Mouse (Mus musculus) hindbrain, embryonic 12.5 days (tissue): ENCODE results near the gene Slc16a3. TPM values are rescaled to one million over a fixed set of nuclear protein-coding genes. Genes with fewer than 3 reads are reported as not detected.

Experiments
- ATAC-seq: fragments of 200-750 bp; cut with Nextera tagmentation; 2 replicates; pipeline ENCODE4 v1.8.0; 2017; ENCODE audit warnings: moderate TSS enrichment; ENCODE audit not compliant: low FRiP score
- H3K27ac ChIP-seq: fragments of 300-500 bp; sonication (generic); 2 replicates; pipeline ENCODE4 v1.5.1; 2016; ENCODE audit warnings: mild to moderate bottlenecking
- H3K27me3 ChIP-seq: fragments of 300-500 bp; sonication (generic); 2 replicates; pipeline ENCODE4 v1.6.1; 2016; ENCODE audit warnings: mild to moderate bottlenecking
- H3K36me3 ChIP-seq: fragments of 300-500 bp; sonication (generic); 2 replicates; pipeline ENCODE4 v1.6.1; 2016; ENCODE audit warnings: mild to moderate bottlenecking
- H3K4me1 ChIP-seq: fragments of 300-500 bp; sonication (generic); 2 replicates; pipeline ENCODE4 v1.6.1; 2016
- H3K4me2 ChIP-seq: fragments of 300-500 bp; sonication (generic); replicated peaks from 2 replicates; pipeline ENCODE4 v1.6.1; 2016; ENCODE audit warnings: mild to moderate bottlenecking
- H3K4me3 ChIP-seq: fragments of 300-500 bp; sonication (generic); 2 replicates; pipeline ENCODE4 v1.5.1; 2016; ENCODE audit warnings: mild to moderate bottlenecking
- H3K9ac ChIP-seq: fragments of 300-500 bp; sonication (generic); 2 replicates; pipeline ENCODE4 v1.6.1; 2016; ENCODE audit warnings: mild to moderate bottlenecking, moderate library complexity
- H3K9me3 ChIP-seq: fragments of 300-500 bp; sonication (generic); replicated peaks from 2 replicates; pipeline ENCODE4 v1.6.1; 2016; ENCODE audit warnings: mild to moderate bottlenecking
- WGBS: fragments of 180-500 bp; shearing (Covaris S2); methylation state at CpG from one replicate; pipeline ENCODE4 v1.1.7; 2016; 5-methylcytosine and 5-hydroxymethylcytosine counted together
- polyA plus RNA-seq: library from polyadenylated mRNA; unstranded; fragments of >200 nt; fragmentation: Nextera tagmentation; extraction: Ambion mirVana; gene quantifications from 2 replicates; pipeline ENCODE4 v1.2.1, GENCODE M21; 2016

The Slc16a3 gene
- polyA plus RNA-seq, 1 experiment from 2014 or later, result 45.9 TPM

GRCm38 (mm10) chr11:120984448-120985330 lies 36.4 kb downstream of the Slc16a3 start:
- H3K27me3 ChIP-seq, result no peaks in the 10 kb centered on the region
- 80% methylated on average over 4 of the region's 4 CpGs for WGBS
- H3K27ac ChIP-seq, result no peak overlapping the region
- H3K4me3 ChIP-seq, result no peak overlapping the region
- peaks cover 52% of the 10 kb centered on the region for H3K36me3 ChIP-seq
- no peaks in the 10 kb centered on the region for H3K9me3 ChIP-seq
- no peak for ATAC-seq
- H3K4me1 ChIP-seq, result peaks cover 26% of the 10 kb centered on the region
- no peak overlapping the region for H3K4me2 ChIP-seq
- H3K9ac ChIP-seq, result no peak overlapping the region

DNA sequence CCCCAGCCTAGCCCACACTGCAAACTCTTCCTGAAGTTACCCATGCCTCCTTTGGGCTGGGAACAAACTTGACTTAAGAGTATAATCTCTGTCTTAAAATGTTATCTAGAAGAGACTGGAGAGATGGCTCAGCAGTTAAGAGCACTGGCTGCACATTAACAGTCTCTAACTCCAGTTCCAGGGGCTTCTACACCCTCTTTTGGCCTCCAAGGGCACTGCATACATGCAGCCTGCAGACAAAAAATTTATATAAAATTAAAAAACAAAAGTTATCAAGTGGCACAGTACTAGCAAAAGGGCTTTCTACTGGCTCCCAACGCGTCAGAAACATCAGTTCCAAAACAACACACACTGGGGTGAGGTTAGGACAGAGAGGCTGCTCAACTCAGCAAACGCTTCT lies 39.3 kb downstream of the Slc16a3 start:
- Histone ChIP-seq H3K9ac (no peak overlapping the region), H3K4me3 (no peak overlapping the region), H3K4me1 (peaks cover 41% of the 10 kb centered on the region), H3K27me3 (no peaks in the 10 kb centered on the region), H3K27ac (no peak overlapping the region), H3K36me3 (peaks cover 26% of the 10 kb centered on the region), H3K4me2 (no peak overlapping the region), H3K9me3 (no peaks in the 10 kb centered on the region)
- ATAC-seq, result no peak
- 84% methylated on average over 3 of the region's 3 CpGs for WGBS

DNA sequence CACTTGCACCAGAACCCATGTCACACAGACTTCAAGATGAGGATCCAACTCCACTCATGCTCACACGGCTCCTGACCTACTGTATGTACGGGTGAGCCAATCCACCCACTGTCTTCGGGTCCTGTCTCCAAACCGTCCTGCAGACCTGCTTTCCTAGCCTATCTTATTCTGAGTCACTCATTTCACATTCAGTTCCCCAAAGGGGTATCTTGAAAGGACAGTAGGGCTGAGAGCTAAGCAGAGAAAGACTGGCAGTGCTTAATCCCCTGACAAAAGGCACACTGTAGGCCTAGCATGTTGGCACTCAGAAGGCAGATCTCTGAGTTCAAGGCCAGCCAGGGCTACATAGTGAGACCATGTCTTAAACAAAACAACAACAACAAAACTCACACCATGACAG lies 40.1 kb downstream of the Slc16a3 start:
- ATAC-seq, result no peak
- H3K27me3 ChIP-seq, result no peaks in the 10 kb centered on the region
- no peak overlapping the region for H3K27ac ChIP-seq
- peaks cover 18% of the 10 kb centered on the region for H3K36me3 ChIP-seq
- H3K9me3 ChIP-seq, result no peaks in the 10 kb centered on the region
- H3K9ac ChIP-seq, result no peak overlapping the region; the same call in 1 of the 2 replicates
- WGBS, result 82% methylated on average over 4 of the region's 4 CpGs
- peak overlapping the region; percentile 93 for H3K4me2 ChIP-seq
- H3K4me3 ChIP-seq, result 0 out of 2 replicates have a peak overlapping the region, but pooled peaks have one; percentile 100
- peaks cover 49% of the 10 kb centered on the region for H3K4me1 ChIP-seq

DNA sequence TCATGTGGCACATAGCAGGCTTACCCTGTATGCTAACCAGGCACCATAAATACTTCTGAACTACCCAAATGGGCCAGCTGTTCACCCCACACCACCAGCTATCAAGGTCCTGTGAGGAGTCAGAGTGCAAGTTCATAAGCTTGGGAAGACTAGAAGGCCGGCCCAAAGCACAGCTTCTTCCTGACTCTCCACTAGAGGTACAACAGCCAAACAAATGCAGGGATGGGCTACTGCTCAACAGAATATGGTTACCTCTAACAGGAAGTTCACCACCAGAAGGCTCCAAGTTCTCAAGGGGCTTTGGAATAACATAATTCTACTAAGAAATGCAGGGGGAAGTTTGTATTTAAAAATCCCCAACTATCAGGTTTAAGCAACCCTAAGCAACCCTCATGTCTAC lies 41.2 kb downstream of the Slc16a3 start:
- no peaks in the 10 kb centered on the region for H3K9me3 ChIP-seq
- H3K9ac ChIP-seq, result peak overlapping the region; percentile 100
- ATAC-seq, result no peak
- H3K4me1 ChIP-seq, result peaks cover 53% of the 10 kb centered on the region
- peaks cover 16% of the 10 kb centered on the region for H3K36me3 ChIP-seq
- H3K4me3 ChIP-seq, result peak overlapping the region; percentile 100
- no peaks in the 10 kb centered on the region for H3K27me3 ChIP-seq
- 37% methylated on average over 1 of the region's 1 CpGs for WGBS
- peak overlapping the region; percentile 93 for H3K4me2 ChIP-seq
- no peak overlapping the region for H3K27ac ChIP-seq

GRCm38 (mm10) chr11:120990126-120990781 lies 42.0 kb downstream of the Slc16a3 start:
- peaks cover 53% of the 10 kb centered on the region for H3K4me1 ChIP-seq
- H3K4me3 ChIP-seq, result peak overlapping the region; percentile 100
- peaks cover 16% of the 10 kb centered on the region for H3K36me3 ChIP-seq
- H3K27me3 ChIP-seq, result no peaks in the 10 kb centered on the region
- peak; percentile 47 for ATAC-seq
- peak overlapping the region; percentile 97 for H3K27ac ChIP-seq
- peak overlapping the region; percentile 100 for H3K9ac ChIP-seq
- WGBS, result 0% methylated on average over 12 of the region's 35 CpGs
- H3K4me2 ChIP-seq, result peak overlapping the region; percentile 93
- no peaks in the 10 kb centered on the region for H3K9me3 ChIP-seq

DNA sequence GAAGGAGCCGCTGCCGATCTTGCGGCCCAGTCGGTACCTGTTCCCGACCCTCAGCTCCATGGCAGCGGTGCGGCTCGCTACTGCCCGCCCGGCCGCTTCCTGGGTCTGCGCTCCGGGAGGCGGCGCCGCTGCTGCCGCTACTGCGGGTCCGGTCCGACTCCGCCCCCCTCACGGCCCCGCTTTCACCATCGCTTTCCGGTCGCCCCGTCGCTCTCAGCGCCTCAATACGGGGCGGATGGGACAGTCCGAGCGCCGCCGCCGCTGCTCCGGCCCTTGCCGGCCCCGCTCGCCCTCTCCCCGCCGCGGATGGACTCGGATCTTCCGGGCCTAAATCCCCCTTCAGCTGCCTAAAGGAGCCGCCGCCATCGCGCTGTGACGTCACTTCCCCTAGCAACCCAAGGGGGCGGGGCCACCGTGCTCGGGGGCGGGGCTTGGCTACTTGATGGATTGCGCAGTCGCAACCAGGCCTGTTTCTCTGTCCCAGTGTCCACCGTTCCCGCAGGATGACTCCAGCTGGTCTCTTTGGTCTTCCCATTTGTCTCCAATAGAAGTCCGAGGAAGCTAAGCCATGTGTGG lies 42.8 kb downstream of the Slc16a3 start, which contains the start of gene Csnk1d:
Gene Csnk1d (minus strand): TSS at position 380 of the 576 bp plus-strand sequence.
- peak; percentile 88 for ATAC-seq
- H3K4me1 ChIP-seq, result peaks cover 53% of the 10 kb centered on the region
- H3K27me3 ChIP-seq, result no peaks in the 10 kb centered on the region
- H3K9ac ChIP-seq, result peak within 1 kb of the TSS; percentile 100
- peak within 1 kb of the TSS; percentile 93 for H3K4me2 ChIP-seq
- H3K36me3 ChIP-seq, result peaks cover 8% of the 10 kb centered on the region
- H3K4me3 ChIP-seq, result peak within 1 kb of the TSS; percentile 100
- no peaks in the 10 kb centered on the region for H3K9me3 ChIP-seq
- under 1% methylated on average over 58 of the region's 59 CpGs for WGBS
- peak within 1 kb of the TSS; percentile 97 for H3K27ac ChIP-seq

- peaks cover 53% of the 10 kb centered on the region for H3K4me1 ChIP-seq
- no peaks in the 10 kb centered on the region for H3K27me3 ChIP-seq
- peak overlapping the region; percentile 97 for H3K27ac ChIP-seq
- WGBS, result 73% methylated on average over 3 of the region's 3 CpGs
- H3K4me2 ChIP-seq, result peak overlapping the region; percentile 65
- H3K9me3 ChIP-seq, result no peaks in the 10 kb centered on the region
- peaks cover 3% of the 10 kb centered on the region for H3K36me3 ChIP-seq
- no peak; the same call in 1 of the 2 replicates for ATAC-seq
- H3K4me3 ChIP-seq, result peak overlapping the region; percentile 100
- H3K9ac ChIP-seq, result peak overlapping the region; percentile 100
Observed at GRCm38 (mm10) chr11:120991791-120992190, 43.5 kb downstream of the Slc16a3 start.

DNA sequence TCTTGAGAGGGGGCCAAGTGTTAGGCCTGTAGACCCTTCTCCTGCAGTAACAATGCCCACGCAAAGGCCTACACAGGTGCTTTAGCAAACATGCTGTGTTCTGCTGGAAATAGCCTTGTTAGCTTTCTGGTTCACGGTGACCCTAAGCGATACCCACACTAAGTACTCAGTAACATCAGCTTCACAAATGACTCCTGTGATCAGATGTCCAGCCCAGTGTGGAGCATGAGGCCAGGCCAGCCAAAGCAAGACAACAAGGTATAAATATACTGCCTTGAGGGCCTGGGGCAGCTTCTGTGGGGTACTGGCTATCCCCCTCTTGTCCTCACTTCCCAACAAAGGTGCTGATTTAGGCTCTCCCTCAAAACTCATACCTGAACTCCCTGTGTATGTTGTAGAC lies 44.8 kb downstream of the Slc16a3 start:
- Histone ChIP-seq H3K4me2 (no peak overlapping the region), H3K4me3 (no peak overlapping the region), H3K4me1 (peaks cover 44% of the 10 kb centered on the region), H3K36me3 (no peaks in the 10 kb centered on the region), H3K27ac (no peak overlapping the region), H3K9me3 (no peaks in the 10 kb centered on the region), H3K27me3 (no peaks in the 10 kb centered on the region), H3K9ac (peak overlapping the region; percentile 36)
- 97% methylated on average over 3 of the region's 3 CpGs for WGBS
- no peak for ATAC-seq

DNA sequence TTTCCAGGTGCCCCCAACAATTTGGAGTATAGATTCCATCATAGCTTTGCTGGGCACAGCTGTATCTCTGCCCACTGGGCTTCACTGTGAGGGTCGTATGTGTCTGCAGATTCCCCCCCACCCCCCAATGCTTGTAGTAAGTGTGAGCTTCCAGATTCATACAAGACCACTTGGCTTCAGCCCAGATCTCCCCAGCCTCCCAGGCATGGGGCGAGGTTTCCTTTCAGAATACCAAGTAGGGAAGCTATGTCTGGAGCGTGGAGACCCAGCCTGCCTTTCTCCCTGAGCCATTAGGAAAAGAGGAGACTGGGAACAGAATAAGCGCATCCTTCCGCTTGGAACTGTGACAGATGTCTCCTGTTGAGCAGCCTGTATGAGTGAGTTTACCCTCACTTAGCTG lies 45.3 kb downstream of the Slc16a3 start:
- no peak overlapping the region for H3K4me3 ChIP-seq
- no peak for ATAC-seq
- no peaks in the 10 kb centered on the region for H3K9me3 ChIP-seq
- H3K4me2 ChIP-seq, result no peak overlapping the region
- no peaks in the 10 kb centered on the region for H3K27me3 ChIP-seq
- no peak overlapping the region for H3K27ac ChIP-seq
- 81% methylated on average over 5 of the region's 5 CpGs for WGBS
- peaks cover 38% of the 10 kb centered on the region for H3K4me1 ChIP-seq
- no peak overlapping the region; the same call in 1 of the 2 replicates for H3K9ac ChIP-seq
- H3K36me3 ChIP-seq, result no peaks in the 10 kb centered on the region

DNA sequence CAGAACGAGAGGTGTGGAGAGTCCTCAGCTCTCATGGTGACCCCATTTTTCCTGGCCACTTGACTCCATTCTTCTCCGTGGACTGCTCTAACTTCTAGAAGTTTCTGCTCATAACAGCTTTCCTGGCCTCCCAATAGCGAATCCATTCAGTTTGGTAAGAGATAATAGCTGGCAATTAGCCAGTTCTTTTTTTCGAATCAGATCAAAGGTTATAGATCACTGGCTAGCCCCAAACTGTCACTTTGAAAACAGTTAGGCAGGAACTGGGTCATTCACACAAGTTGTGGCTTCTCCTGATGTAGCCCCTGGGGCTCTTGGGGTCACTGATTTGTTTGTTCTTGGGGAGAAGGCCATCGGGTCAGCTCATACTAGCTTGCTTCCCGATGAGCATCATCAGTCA lies 46.5 kb downstream of the Slc16a3 start:
- H3K27ac ChIP-seq, result no peak overlapping the region
- H3K9me3 ChIP-seq, result no peaks in the 10 kb centered on the region
- H3K4me1 ChIP-seq, result peaks cover 27% of the 10 kb centered on the region
- H3K27me3 ChIP-seq, result no peaks in the 10 kb centered on the region
- no peak overlapping the region for H3K4me3 ChIP-seq
- no peak overlapping the region for H3K9ac ChIP-seq
- 83% methylated on average over 6 of the region's 6 CpGs for WGBS
- no peaks in the 10 kb centered on the region for H3K36me3 ChIP-seq
- no peak overlapping the region for H3K4me2 ChIP-seq
- no peak for ATAC-seq

- Histone ChIP-seq H3K9me3 (no peaks in the 10 kb centered on the region), H3K27ac (no peak overlapping the region), H3K4me1 (peaks cover 2% of the 10 kb centered on the region; the same call in 1 of the 2 replicates), H3K36me3 (no peaks in the 10 kb centered on the region), H3K4me2 (no peak overlapping the region), H3K27me3 (no peaks in the 10 kb centered on the region), H3K9ac (no peak overlapping the region), H3K4me3 (no peak overlapping the region)
- no peak for ATAC-seq
- WGBS, result 72% methylated on average over 4 of the region's 4 CpGs
Observed at GRCm38 (mm10) chr11:121001966-121002365, 53.7 kb downstream of the Slc16a3 start.

- peaks cover 2% of the 10 kb centered on the region; the same call in 1 of the 2 replicates for H3K4me1 ChIP-seq
- 73% methylated on average over 5 of the region's 5 CpGs for WGBS
- no peaks in the 10 kb centered on the region for H3K36me3 ChIP-seq
- no peak overlapping the region for H3K4me2 ChIP-seq
- no peaks in the 10 kb centered on the region for H3K9me3 ChIP-seq
- no peak overlapping the region for H3K4me3 ChIP-seq
- no peak overlapping the region for H3K9ac ChIP-seq
- ATAC-seq, result no peak
- H3K27me3 ChIP-seq, result no peaks in the 10 kb centered on the region
- H3K27ac ChIP-seq, result no peak overlapping the region
Observed at GRCm38 (mm10) chr11:121004281-121004680, 56.0 kb downstream of the Slc16a3 start.
